Mouse (Mus musculus) lung, embryonic 14.5 days (tissue): Measurements from ENCODE around the gene Gm21366. TPM values are rescaled to one million over a fixed set of nuclear protein-coding genes. Genes with fewer than 3 reads are reported as not detected.
"Not testable (repeated sequence)": the region's sequence is repeated elsewhere in the genome, so short reads cannot be mapped to it uniquely, and the experiment has no call there.

Experiments
- ATAC-seq: fragments of 200-750 bp; cut with Nextera tagmentation; 2 replicates; pipeline ENCODE4 v1.8.0; 2017; ENCODE audit warnings: mild to moderate bottlenecking, moderate TSS enrichment, moderate library complexity; ENCODE audit not compliant: insufficient read depth
- DNase-seq: peaks from one replicate; pipeline ENCODE4 v3.0.0-alpha.2; 2015
- H3K27ac ChIP-seq: fragments of 300-500 bp; sonication (generic); 2 replicates; pipeline ENCODE4 v1.5.1; 2014; ENCODE audit warnings: low read depth, mild to moderate bottlenecking, moderate library complexity
- H3K27me3 ChIP-seq: fragments of 300-500 bp; sonication (generic); 2 replicates; pipeline ENCODE4 v1.6.1; 2014; ENCODE audit warnings: low read length, control low read depth; ENCODE audit not compliant: insufficient read depth
- H3K36me3 ChIP-seq: fragments of 300-500 bp; sonication (generic); 2 replicates; pipeline ENCODE4 v1.6.1; 2014; ENCODE audit warnings: control low read depth; ENCODE audit not compliant: insufficient read depth
- H3K4me1 ChIP-seq: fragments of 300-500 bp; sonication (generic); 2 replicates; pipeline ENCODE4 v1.6.1; 2014; ENCODE audit warnings: antibody characterized with exemption, control low read depth; ENCODE audit not compliant: insufficient read depth
- H3K4me2 ChIP-seq: fragments of 300-500 bp; sonication (generic); 2 replicates; pipeline ENCODE4 v1.6.1; 2014; ENCODE audit warnings: mild to moderate bottlenecking
- H3K4me3 ChIP-seq: fragments of 300-500 bp; sonication (generic); 2 replicates; pipeline ENCODE4 v1.5.1; 2014; ENCODE audit warnings: low read depth, low read length
- H3K9ac ChIP-seq: fragments of 300-500 bp; sonication (generic); 2 replicates; pipeline ENCODE4 v1.6.1; 2014
- H3K9me3 ChIP-seq: fragments of 300-500 bp; sonication (generic); 2 replicates; pipeline ENCODE4 v1.6.1; 2016; ENCODE audit warnings: low read depth, low read length, control low read depth
- WGBS: fragments of 180-500 bp; shearing (Covaris S2); extraction: QIAGEN DNeasy Blood & Tissue Kit; methylation state at CpG from one replicate; pipeline ENCODE4 v1.1.7; 2014; 5-methylcytosine and 5-hydroxymethylcytosine counted together
- polyA plus RNA-seq: library from polyadenylated mRNA; unstranded; fragments of >200 nt; fragmentation: Nextera tagmentation; extraction: Ambion mirVana; gene quantifications from 2 replicates; pipeline ENCODE4 v1.2.1, GENCODE M21; 2014

Gm21366 gene
- polyA plus RNA-seq = not detected in 2 replicates

GRCm38 (mm10) chrY:22861156-22861555 lies at the start of gene Gm21366:
Gene Gm21366, minus strand, starts transcription at chrY:22861256.
- not testable (repeated sequence) for H3K9me3 ChIP-seq

More at GRCm38 (mm10) chrY:22861156-22861555, at the start of gene Gm21366:
- ATAC-seq, DNase-seq, H3K27me3 ChIP-seq, H3K9ac ChIP-seq, H3K4me2 ChIP-seq, H3K27ac ChIP-seq, H3K4me3 ChIP-seq, H3K36me3 ChIP-seq, H3K4me1 ChIP-seq: not testable (repeated sequence)
- WGBS = no CpG with 5 or more reads among the region's 6 CpGs
